Mouse (Mus musculus): Measurements from ENCODE around the gene Jsrp1. TPM values are rescaled to one million over a fixed set of nuclear protein-coding genes. Genes with fewer than 3 reads are reported as not detected.

Gene Jsrp1
- polyA plus RNA-seq, 1 experiment from 2014 or later = not detected

DNA sequence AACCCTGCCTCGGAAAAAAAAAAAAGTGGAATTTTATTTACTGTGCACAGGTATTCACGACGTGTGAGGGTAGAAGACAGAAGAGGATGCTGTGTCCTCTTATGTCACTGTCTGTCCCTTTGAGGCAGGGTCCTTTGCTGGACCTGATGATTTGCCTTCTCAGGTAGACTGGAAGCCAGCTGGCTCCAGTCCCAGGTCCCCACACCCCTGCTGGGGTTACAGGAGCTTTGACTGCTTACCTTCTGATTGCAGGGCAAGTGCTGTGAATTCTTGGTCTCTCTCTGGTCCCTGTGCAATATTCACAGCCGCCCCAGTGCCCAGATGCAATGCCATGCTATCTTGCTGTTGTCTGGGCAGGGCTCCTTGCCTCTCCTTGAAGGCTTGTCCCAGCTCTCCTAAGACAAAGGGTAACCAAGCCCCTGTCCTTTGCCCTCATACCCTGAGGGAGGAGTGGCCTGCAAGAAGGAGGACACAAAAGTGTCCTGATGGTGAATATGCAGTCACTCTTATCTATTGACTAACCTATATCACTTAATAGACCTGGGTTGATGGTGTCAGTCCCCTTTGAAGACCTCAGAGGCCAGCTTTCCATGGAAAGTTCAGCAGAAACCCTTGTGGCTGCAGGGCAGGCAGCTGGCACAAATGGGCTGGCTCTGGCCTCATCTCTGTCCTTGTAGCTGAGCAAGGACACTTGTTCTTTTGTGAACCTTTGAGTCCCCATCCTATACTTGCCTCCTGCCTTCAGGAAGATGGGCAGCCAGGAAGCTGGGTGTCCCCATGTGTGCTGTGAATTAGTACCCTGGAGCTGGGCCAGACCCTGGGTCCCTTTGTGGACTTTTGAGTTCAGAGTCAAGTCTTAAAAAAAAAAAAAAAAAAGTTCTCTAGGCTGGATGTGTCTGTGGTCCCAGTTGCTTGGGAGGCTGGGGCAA lies 52.4 kb downstream of the Jsrp1 start:
- TF ChIP-seq CTCF (IDR thresholded peaks at IDR 0.05) = no peak
- CTCF ChIA-PET = interaction anchor here (7.0 kb wide), 1 partner anchor 13 kb away, joined by 43 read pairs; no protein-coding TSS in a partner anchor
- no peaks in the 10 kb centered on the region for H3K27me3 ChIP-seq
- DNase-seq (ENCODE audit: low read depth, low spot score) = no peak
- ATAC-seq = no peak
- POLR2A ChIA-PET = interaction anchor here (0.7 to 0.8 kb wide), 2 partner anchors 21 to 23 kb away, joined by 3 to 9 read pairs; no protein-coding TSS in a partner anchor
- in situ Hi-C loops (cut with MboI; ENCODE audit: low pct_unique_long_range_greater_than_20kb) = no loop called here

DNA sequence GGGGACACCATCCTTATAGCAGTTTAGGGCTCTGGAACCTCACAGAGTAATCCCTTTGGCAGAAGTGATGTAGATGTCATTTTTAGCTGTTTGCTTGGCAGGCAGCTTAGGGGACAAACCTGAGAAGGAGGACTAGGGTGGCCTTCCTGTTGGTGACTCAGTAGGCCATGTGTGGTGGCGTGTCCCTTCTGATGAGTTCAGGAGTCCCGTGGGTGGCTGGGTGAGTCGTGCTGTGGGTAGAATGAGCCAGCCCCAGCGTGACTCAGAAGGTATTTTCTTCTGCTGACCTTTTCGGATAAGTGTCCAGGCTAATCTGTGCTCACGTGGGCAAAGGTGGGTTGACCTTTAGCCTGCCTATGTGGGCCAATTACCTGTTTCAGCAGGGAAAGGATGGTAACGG lies 54.6 kb downstream of the Jsrp1 start:
- DNase-seq (ENCODE audit: low read depth, low spot score) = no peak
- no peak for TF ChIP-seq CTCF (IDR thresholded peaks at IDR 0.05)
- no peaks in the 10 kb centered on the region for H3K27me3 ChIP-seq
- ATAC-seq = no peak
- in situ Hi-C loops (cut with MboI; ENCODE audit: low pct_unique_long_range_greater_than_20kb) = no loop called here
- CTCF ChIA-PET = interaction anchor here (1.4 to 7.0 kb wide), 4 partner anchors 12 to 23 kb away, joined by 3 to 43 read pairs (median 4); no protein-coding TSS in a partner anchor
- POLR2A ChIA-PET = interaction anchor here (0.8 kb wide), 1 partner anchor 39 kb away, joined by 3 read pairs; the partner anchor contains the start of gene Sf3a2

Other genes with a start within 250 kb of the Jsrp1 start
- 18.7 TPM for gene Klf16, start 236.2 kb downstream of the Jsrp1 start, polyA plus RNA-seq (2021)
- 74.3 TPM for gene Abhd17a, start 223.2 kb downstream of the Jsrp1 start, polyA plus RNA-seq (2021)
- gene Scamp4, start 210.6 kb downstream of the Jsrp1 start, polyA plus RNA-seq (2021) = 76.6 TPM
- 4.7 TPM for gene Adat3, start 210.6 kb downstream of the Jsrp1 start, polyA plus RNA-seq (2021)
- gene Gm49322, start 207.5 kb downstream of the Jsrp1 start, polyA plus RNA-seq (2021) = 1.7 TPM
- gene Csnk1g2, start 190.7 kb downstream of the Jsrp1 start, polyA plus RNA-seq (2021) = 164 TPM
- 70.4 TPM for gene Btbd2, start 156.4 kb downstream of the Jsrp1 start, polyA plus RNA-seq (2021)
- 124 TPM for gene Mknk2, start 135.4 kb downstream of the Jsrp1 start, polyA plus RNA-seq (2021)
- gene Mob3a, start 111.5 kb downstream of the Jsrp1 start, polyA plus RNA-seq (2021) = 15.9 TPM
- gene Izumo4, start 111.3 kb downstream of the Jsrp1 start, polyA plus RNA-seq (2021) = 12.0 TPM
- gene Ap3d1, start 71.2 kb downstream of the Jsrp1 start, polyA plus RNA-seq (2021) = 103 TPM
- 24.0 TPM for gene Dot1l, start 58.3 kb downstream of the Jsrp1 start, polyA plus RNA-seq (2021)
- 66.7 TPM for gene Sf3a2, start 15.3 kb downstream of the Jsrp1 start, polyA plus RNA-seq (2021)
- gene Plekhj1, start 14.9 kb downstream of the Jsrp1 start, polyA plus RNA-seq (2021) = 77.0 TPM
- 0.47 TPM for gene Amh, start 8.3 kb downstream of the Jsrp1 start, polyA plus RNA-seq (2021)
- 618 TPM for gene Oaz1, start 13.2 kb upstream of the Jsrp1 start, polyA plus RNA-seq (2021)
- 0.10 TPM for gene Lingo3, start 30.5 kb upstream of the Jsrp1 start, polyA plus RNA-seq (2021)
- gene Lsm7, start 41.7 kb upstream of the Jsrp1 start, polyA plus RNA-seq (2021) = 77.8 TPM
- 36.8 TPM for gene Sppl2b, start 41.8 kb upstream of the Jsrp1 start, polyA plus RNA-seq (2021)
- 0.04 TPM for gene Tmprss9, start 58.4 kb upstream of the Jsrp1 start, polyA plus RNA-seq (2021)
- gene Timm13, start 87.5 kb upstream of the Jsrp1 start, polyA plus RNA-seq (2021) = 253 TPM
- gene Lmnb2, start 104.7 kb upstream of the Jsrp1 start, polyA plus RNA-seq (2021) = 24.7 TPM
- 53.8 TPM for gene Gadd45b, start 116.6 kb upstream of the Jsrp1 start, polyA plus RNA-seq (2021)
- 7.2 TPM for gene Gng7, start 201.4 kb upstream of the Jsrp1 start, polyA plus RNA-seq (2021)
- 0.33 TPM for gene Diras1, start 212.2 kb upstream of the Jsrp1 start, polyA plus RNA-seq (2021)
- gene Slc39a3, start 223.9 kb upstream of the Jsrp1 start, polyA plus RNA-seq (2021) = 14.3 TPM
- 129 TPM for gene Sgta, start 246.7 kb upstream of the Jsrp1 start, polyA plus RNA-seq (2021)

Measured in Patski (cell line).